Mouse (Mus musculus) lung, adult 2 months (tissue): Measurements from ENCODE around the gene Ablim1. TPM values are rescaled to one million over a fixed set of nuclear protein-coding genes. Genes with fewer than 3 reads are reported as not detected.

Experiments used
- DNase-seq: peaks from one replicate; pipeline ENCODE4 v3.0.0; 2022
- H3K4me1 ChIP-seq: fragments of 200-500 bp; 2 replicates; pipeline ENCODE4 v1.6.1; 2011; ENCODE audit warnings: low read length; ENCODE audit not compliant: control insufficient read depth, insufficient read depth
- H3K4me3 ChIP-seq: fragments of 200-500 bp; replicated peaks from 2 replicates; pipeline ENCODE3; 2011; ENCODE audit warnings: low read depth, mild to moderate bottlenecking, control low read depth, low read length; ENCODE audit errors: extremely low read depth
- CTCF ChIP-seq: fragments of 200-500 bp; IDR thresholded peaks from 2 replicates; pipeline ENCODE4 v1.5.1; 2011; ENCODE audit warnings: mild to moderate bottlenecking, low read length, control low read depth; ENCODE audit not compliant: insufficient read depth
- POLR2A ChIP-seq: fragments of 200-500 bp; IDR thresholded peaks from 2 replicates; pipeline ENCODE4 v1.6.1; 2011; ENCODE audit warnings: low read depth, mild to moderate bottlenecking, control low read depth, low read length, borderline replicate concordance; ENCODE audit errors: extremely low read depth
- WGBS: fragments of 180-500 bp; shearing (Covaris S2); methylation state at CpG from one replicate; pipeline ENCODE4 v1.1.7; 2018; 5-methylcytosine and 5-hydroxymethylcytosine counted together
- polyA plus RNA-seq: library from polyadenylated mRNA; depleted of rRNA; stranded (reverse); fragments of >200 nt; gene quantifications from 2 replicates; pipeline ENCODE4 v1.2.3, GENCODE M21; 2012

The Ablim1 gene
- polyA plus RNA-seq, 1 experiment = 71.3 TPM

DNA sequence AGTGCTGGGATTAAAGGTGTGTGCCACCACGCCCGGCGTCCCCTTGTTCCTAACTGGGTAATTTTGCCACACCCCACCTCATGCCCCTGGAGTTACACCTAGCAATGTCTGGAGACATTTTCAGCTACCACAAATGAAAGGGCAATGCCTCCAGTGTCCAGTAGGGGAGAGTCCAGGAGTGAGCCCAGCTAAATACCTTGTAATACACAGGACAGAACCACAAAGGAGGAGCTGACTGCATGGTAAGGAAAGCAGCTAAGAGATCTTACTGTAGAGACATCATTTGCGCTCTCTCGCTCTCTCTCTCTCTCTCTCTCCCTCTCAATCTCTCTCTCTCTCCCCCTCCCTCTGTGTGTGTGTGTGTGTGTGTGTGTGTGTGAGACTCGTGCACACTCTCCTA is 120.8 kb downstream of the Ablim1 start:
- peak; percentile 51 for TF ChIP-seq CTCF
- TF ChIP-seq POLR2A = no peak
- WGBS = 75% methylated on average over 6 of the region's 6 CpGs
- no peak for DNase-seq
- peaks cover 11% of the 10 kb centered on the region for H3K4me1 ChIP-seq
- H3K4me3 ChIP-seq = no peak overlapping the region

DNA sequence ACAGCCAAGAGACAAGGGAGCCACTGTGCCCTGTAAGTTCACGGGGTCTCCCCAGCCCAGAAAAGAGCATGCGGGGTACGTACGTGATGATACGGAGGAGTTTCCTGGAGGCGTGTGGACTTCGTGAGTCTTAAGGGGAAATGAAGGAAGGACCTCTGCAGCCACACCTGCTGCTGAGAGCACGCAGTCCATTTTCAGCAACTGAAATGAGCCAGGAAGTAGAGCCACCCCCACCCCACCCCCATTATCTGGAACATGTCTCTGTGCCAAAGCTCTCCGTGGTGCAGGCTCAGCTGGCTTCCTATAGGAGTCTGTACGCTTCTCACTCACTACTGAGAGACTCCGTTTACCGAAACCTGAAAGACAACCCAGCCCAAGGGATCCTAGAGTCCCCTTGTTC is 121.3 kb downstream of the Ablim1 start:
- Histone ChIP-seq H3K4me3 (no peak overlapping the region), H3K4me1 (peaks cover 16% of the 10 kb centered on the region)
- TF ChIP-seq POLR2A (no peak), CTCF (no peak)
- 59% methylated on average over 12 of the region's 12 CpGs for WGBS
- no peak for DNase-seq

DNA sequence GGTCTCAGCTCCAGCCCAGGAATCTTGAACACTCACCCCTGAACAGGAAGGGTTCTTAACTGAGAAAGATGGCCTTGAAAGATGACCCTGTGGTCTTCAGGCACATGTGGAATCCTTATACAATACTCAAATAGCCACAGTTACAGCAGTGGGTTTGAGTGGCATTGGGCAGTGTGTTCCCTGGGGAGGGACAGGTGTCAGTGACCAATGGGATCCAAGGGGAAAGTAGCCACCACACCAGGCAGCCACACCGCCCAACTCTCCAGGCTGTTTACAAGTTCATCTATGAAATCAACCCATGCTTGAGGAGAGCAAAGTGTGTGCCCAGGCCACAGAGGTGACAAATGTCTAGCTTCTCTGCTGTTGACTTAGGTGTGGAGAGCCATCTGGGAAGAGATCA is 123.6 kb downstream of the Ablim1 start:
- 86% methylated on average over 1 of the region's 1 CpGs for WGBS
- no peak for DNase-seq
- Histone ChIP-seq H3K4me3 (no peak overlapping the region), H3K4me1 (peaks cover 12% of the 10 kb centered on the region)
- no peak for TF ChIP-seq CTCF
- TF ChIP-seq POLR2A = no peak

DNA sequence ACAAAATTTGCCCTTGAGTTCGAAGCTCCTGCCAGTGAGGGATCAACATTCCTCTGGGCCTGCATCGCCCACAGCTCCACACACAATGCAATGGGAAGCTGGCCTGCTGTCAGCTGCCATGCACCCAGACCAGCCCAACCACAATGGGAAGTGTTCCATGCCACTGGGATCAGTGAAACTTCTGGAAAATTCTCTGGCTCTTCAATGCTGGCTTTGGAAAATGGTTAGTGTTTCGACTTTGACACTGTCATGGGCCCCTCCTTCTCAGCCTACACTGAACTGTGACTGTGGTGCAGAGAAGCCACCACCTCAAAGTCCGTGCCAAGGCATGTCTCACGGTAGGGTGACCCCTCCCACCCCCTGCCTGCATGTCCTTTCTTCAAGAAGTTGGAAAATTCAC is 125.3 kb downstream of the Ablim1 start:
- no peak for DNase-seq
- WGBS = 45% methylated on average over 5 of the region's 5 CpGs
- TF ChIP-seq POLR2A (no peak), CTCF (no peak)
- Histone ChIP-seq H3K4me1 (peaks cover 22% of the 10 kb centered on the region), H3K4me3 (no peak overlapping the region)

DNA sequence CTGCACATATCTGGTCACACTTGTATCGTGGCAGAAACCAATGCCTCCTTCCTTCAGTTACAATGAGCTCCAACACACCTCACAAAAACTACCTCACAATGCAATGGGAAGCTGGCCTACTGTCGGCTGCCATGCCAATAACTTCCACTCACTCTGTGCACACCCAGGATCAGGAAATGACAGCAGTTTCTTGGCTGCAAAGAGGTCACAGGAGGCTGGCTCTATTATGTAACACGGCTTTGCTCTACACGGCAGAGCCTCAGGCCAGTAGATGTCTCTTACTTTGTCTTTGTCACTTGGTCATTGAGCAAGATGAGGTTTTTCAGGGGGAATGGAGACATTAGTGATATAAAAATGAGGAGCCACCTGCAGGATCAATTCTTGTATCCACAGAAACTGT is 126.2 kb downstream of the Ablim1 start:
- 37% methylated on average over 4 of the region's 4 CpGs for WGBS
- TF ChIP-seq POLR2A (no peak), CTCF (no peak)
- Histone ChIP-seq H3K4me3 (no peak overlapping the region), H3K4me1 (peaks cover 23% of the 10 kb centered on the region)
- DNase-seq = no peak

DNA sequence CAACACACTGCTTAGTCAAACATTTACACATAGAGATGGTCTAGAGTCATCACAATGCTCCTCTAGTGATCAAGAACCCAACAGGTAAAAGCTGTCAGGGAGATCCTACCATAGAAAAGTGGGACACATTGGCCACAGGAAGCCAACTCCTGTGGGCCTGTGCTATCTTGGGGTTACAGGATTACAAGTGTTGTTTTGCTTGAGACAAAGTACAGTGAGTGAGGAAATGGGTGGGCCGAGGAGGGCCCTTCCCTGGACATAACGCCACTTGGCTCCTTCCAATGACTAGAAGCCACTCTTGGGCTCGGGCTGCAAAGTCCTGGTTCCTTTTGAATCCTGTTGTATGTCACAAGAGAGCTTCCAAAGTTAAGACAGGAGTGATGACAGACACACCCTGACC is 129.7 kb downstream of the Ablim1 start:
- TF ChIP-seq CTCF = no peak
- no peak for TF ChIP-seq POLR2A
- no peak overlapping the region for H3K4me3 ChIP-seq
- no peak for DNase-seq
- peaks cover 40% of the 10 kb centered on the region for H3K4me1 ChIP-seq
- 23% methylated on average over 3 of the region's 3 CpGs for WGBS

DNA sequence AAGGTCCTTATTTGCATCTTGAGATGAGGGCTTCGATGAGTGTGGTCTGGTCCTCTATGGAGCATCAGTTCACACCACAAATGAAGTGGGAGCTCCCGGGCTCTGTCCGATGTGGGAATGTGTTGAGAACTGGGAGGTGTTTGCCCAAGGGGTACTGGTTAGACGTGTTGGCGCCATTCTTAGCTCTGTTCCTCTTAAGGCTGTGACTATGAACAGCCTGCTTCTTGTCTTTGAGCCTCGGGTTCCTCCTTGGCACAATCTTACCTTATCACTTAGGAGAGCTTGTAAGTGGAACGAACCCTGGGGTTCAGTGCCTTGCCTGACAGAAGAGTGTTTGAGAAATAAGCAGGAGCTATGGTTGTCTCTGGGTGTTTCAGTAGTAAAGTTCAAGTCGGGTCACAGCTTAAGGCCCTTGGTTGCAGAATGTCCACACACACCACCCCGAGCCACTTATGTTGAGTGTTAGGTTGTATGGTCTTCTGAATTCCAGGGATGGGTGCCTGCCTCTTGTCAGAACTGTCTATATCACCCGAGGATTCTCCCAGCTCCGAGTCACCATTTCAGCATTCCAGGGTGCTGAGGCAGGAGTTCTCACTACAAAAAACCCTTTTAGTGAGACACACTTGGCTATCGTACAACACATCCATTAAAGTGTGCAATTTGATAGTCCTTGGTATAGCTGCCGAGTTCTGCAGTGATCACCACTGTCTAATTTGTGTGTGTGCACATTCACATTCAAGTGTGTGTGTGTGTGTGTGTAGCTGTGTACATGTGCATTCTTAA is 131.6 kb downstream of the Ablim1 start:
- Histone ChIP-seq H3K4me3 (no peak overlapping the region), H3K4me1 (peaks cover 28% of the 10 kb centered on the region)
- no peak for DNase-seq
- no peak for TF ChIP-seq CTCF
- TF ChIP-seq POLR2A = no peak
- 62% methylated on average over 13 of the region's 13 CpGs for WGBS

DNA sequence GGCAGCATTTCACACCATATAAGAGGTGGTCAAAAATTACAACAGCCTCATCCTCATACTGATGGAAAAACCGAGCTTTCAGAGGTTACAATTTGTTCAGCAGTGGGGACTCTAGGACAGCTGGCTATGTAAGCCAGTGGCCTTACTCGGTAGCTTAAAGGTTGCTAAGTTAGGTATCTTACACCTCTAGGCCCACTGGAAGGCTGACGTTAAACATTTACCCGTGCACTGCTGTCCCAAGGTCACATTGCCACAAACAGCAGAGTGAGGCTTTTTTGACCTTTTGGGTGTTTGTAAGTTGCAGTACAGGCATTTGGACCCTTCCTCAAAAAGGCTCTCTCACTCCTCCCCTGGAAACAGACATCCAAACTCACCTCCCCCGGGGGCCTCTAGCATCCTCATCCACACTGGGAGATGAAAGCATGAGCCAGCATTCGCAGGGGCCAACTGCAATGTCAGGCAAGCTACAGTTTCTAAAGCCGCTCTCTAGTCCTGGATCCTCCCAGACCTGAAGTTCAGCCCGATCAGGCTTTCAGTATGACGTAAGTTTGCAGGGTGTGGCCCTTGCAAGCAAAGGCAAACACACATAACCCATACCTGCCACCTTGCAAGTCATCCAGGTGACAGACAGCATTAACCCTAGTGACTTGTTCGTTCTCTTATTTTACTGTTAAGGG is 132.7 kb downstream of the Ablim1 start:
- Histone ChIP-seq H3K4me1 (peaks cover 28% of the 10 kb centered on the region), H3K4me3 (no peak overlapping the region)
- 71% methylated on average over 10 of the region's 10 CpGs for WGBS
- DNase-seq = no peak
- no peak for TF ChIP-seq POLR2A

DNA sequence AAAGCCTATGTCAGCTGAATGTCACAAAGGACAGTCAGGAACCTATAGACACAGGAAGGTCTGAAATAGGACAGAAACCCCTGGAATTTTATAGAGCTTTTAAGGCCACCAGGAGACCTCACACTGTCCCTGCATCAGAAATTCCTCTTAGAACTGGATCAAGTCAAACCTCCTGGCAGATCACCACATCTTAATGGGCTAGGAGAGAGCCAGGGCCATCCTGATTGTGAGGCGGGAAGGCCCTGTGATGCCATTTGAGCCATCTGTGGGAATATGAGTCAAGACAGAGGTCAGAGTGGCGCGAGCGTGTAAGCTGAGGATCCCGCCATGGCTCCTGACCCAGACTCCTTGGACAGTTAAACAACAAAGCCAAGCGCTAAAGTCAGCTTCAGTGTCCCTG is 133.4 kb downstream of the Ablim1 start:
- TF ChIP-seq CTCF (no peak), POLR2A (no peak)
- no peak for DNase-seq
- WGBS = 84% methylated on average over 6 of the region's 6 CpGs
- Histone ChIP-seq H3K4me3 (no peak overlapping the region), H3K4me1 (peaks cover 28% of the 10 kb centered on the region)

DNA sequence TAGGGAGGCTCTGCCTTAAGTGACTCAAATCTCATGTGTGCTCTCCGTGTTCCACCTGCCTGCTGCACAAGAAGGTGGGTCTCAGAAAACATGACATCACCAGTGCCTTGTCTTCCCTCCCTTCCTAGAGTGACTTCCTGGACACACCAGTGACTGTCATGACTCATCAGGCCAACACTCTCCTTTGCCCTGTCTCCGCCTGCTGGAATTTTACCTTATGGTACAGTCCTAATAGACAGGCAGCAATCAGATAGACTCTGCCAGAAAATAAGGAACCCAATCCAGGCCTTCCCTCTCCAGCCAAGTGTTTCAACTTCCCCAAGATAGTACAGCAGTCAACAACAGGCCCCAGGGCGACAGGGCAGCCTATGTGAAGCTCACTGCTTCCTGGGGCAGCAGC is 133.8 kb downstream of the Ablim1 start:
- Histone ChIP-seq H3K4me3 (no peak overlapping the region), H3K4me1 (peaks cover 28% of the 10 kb centered on the region)
- TF ChIP-seq CTCF = no peak
- no peak for DNase-seq
- WGBS = 41% methylated on average over 3 of the region's 3 CpGs
